Mouse (Mus musculus): ENCODE data around the gene Gm36864.

DNA sequence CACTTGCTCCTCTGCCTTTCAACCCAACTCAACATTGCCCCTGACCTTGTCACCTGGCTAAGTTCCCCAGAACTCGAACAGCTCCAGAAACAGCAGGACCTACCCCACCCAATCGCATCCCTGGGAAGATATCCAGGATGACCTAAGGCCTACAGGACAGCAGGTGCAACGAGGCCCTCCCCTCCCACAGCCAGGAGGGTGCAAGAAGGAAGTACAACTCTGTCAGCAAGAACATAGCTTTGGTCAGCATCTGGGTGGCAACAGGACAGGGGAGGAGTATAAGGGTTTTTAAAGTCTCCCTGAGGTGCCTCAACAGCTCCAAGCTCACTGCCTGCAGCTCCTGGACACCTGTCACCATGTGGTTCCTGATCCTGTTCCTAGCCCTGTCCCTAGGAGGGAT, 38.1 kb upstream of the Gm36864 start, which contains the start of gene Klk1b3:
- TF ChIP-seq CTCF (conservative IDR thresholded peaks at IDR 0.05 in 1 of 2, IDR thresholded peaks at IDR 0.05 in 1 of 2; ENCODE audit: low read depth in 2 of 2, low read length in 2 of 2) (no peak), JUND (conservative IDR thresholded peaks at IDR 0.05; ENCODE audit: low read depth, low read length) (no peak), POLR2A (IDR thresholded peaks at IDR 0.05; ENCODE audit: low read depth, low read length) (no peak), E2F4 (IDR thresholded peaks at IDR 0.05; ENCODE audit: insufficient replicate concordance, low read depth, low read length) (no peak), MAX (IDR thresholded peaks at IDR 0.05; ENCODE audit: low read length) (no peak), ZNF384 (IDR thresholded peaks at IDR 0.05; ENCODE audit: low read depth, low read length) (no peak), UBTF (IDR thresholded peaks at IDR 0.05; ENCODE audit: low read depth, low read length) (no peak), ZC3H11A (IDR thresholded peaks at IDR 0.05; ENCODE audit: low read depth, low read length) (no peak), HCFC1 (IDR thresholded peaks at IDR 0.05; ENCODE audit: low read depth, low read length) (no peak), RCOR1 (conservative IDR thresholded peaks at IDR 0.05; ENCODE audit: low read depth, low read length) (no peak), MYC (IDR thresholded peaks at IDR 0.05; ENCODE audit: low read depth, low read length) (no peak)
